Mouse (Mus musculus) CH12F3 (cell line): Measurements from ENCODE around the gene Ttc27.

Experiments
- in situ Hi-C: fragments of 300-500 bp; cut with MboI; formaldehyde crosslinking; loops from 2 replicates; pipeline ENCODE4 v1.14.3; 2020; ENCODE audit warnings: low sequenced_read_pairs

Ttc27 gene

GRCm38 (mm10) chr17:74752906-74753627, 35.5 kb downstream of the Ttc27 start:
- in situ Hi-C loops: no loop called here

DNA sequence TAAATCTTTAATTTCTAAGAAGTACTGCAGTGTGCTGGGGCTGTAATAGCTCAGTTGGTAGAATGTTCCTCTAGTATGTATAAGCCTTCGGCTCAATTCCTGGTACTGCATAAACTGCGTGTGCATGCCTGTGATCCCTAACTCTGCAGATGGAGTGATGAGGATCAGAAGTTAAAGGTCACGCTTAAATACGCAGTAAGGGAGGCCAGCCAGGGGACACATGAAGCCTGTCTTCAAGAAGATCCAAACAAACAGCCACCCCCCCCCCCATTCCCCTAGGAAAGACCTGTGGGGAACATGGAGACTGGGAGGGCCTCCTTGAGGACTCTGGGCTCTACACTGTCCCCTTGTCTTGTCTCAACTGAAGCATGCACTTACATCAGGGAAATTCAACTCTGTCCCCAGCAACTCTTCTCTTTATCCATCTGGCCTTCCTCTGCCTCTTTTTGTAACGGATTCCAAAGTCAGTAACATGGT, 36.1 kb downstream of the Ttc27 start:
- in situ Hi-C loops: no loop called here

- in situ Hi-C loops: no loop called here
These were observed 37.0 kb downstream of the Ttc27 start for GRCm38 (mm10) chr17:74754369-74755118.

DNA sequence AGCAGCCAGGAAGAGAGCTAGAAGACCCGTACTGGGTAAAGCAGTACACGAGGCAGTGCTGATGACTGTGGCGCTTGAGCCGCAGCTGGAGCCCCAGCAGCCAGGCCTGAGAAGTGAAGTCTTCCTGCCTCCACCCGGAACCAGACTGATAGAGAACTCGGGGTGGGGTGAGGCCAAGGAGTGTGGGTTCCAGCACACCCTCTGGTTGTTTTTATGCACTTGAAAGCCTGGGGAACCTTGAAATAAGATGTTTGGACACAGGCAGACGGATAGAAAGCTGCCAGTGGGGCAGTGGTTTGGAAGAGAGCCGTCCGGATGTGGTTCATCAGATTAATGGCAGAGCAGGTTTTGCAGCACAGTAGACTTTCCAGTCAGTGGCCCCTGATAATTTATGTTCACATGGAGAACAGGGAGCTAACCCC, 51.9 kb downstream of the Ttc27 start:
- in situ Hi-C loops: no loop called here

DNA sequence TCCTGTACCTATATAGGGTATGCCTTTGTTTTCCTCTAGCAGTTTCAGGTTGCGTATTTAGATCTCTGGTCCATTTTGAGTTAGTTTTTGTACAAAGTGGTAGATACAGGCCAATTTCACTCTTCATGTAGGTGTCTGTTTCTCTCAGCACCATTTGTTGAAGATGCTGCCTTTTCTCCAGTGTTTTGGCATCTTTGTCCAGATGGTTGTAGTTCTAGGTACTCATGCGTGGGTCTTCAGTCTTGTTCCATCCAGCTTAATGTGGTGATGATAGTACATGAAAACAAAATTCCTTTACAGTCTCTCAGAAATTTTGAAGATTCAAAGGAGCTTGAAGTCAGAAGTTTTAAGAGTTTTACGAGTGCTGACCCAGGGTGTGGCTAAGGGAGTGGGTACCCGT, 54.8 kb downstream of the Ttc27 start:
- in situ Hi-C loops: no loop called here

DNA sequence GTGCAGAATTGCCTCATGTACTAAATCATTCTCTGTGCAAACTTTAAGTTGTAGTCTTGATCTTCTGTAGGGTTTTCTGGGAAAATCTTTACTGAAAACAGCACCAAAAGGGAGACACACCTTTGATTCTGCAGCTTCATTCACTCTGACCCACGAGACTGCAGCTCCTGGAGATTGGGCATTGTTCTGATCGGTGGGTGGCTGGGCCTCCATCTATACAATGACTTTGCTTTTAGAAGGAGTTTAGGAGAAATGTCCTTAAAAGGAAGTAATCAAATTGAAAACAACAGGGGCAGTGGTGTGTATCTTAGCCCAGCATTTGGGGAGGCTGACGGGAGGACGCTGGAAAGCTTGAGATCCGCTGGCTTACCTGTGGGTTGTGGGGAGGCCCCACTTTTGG, 56.0 kb downstream of the Ttc27 start:
- in situ Hi-C loops: no loop called here

GRCm38 (mm10) chr17:74780133-74780532, 62.6 kb downstream of the Ttc27 start:
- in situ Hi-C loops: no loop called here

GRCm38 (mm10) chr17:74780627-74781026, 63.1 kb downstream of the Ttc27 start:
- in situ Hi-C loops: no loop called here

DNA sequence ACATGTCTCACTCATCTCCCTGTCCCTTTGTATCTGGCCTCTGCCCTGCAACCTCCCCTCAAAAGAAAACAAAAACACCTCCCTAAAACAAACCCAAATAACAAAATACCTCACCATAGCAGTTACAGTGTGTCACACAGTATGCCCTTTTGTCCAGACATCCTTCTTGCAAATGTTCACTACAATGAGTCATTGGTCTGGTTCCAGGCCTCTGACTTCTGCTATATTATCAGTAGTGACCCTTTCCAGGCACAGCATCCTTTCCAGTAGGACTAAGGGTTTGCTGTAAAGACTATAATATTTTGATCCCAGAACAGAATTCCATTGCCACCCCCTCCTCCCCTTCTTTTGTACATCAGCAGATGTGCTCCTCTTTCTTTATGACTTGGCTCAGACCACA, 64.4 kb downstream of the Ttc27 start:
- in situ Hi-C loops: no loop called here

- in situ Hi-C loops: no loop called here
These were observed 68.1 kb downstream of the Ttc27 start for GRCm38 (mm10) chr17:74785586-74785985.

- in situ Hi-C loops: no loop called here
These were observed 68.7 kb downstream of the Ttc27 start for GRCm38 (mm10) chr17:74786198-74786734.

- in situ Hi-C loops: no loop called here
These were observed 78.6 kb downstream of the Ttc27 start for GRCm38 (mm10) chr17:74796023-74796699.

- in situ Hi-C loops: loop anchor here (25.0 kb wide), 1 partner anchor 737 kb away; no protein-coding TSS in a partner anchor
These were observed 82.3 kb downstream of the Ttc27 start for GRCm38 (mm10) chr17:74799865-74800264.

DNA sequence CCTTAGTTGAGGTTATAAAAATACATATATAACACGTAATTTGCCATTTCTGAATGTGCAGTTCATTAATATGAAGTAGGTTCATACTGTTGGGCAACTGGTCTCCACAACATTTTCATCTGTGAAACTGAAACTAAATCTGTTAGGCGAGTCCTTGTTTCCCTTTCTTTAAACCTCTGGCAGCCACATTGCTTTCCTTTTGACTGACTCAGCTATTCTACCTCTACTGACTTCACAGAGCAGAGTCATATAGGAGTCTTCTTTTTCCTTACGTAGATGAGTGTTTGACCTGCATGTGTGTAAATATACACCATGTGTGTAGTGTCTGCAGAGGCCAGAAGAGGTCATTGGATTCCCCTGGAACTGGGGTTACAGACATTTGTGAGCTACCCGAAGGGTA, 85.2 kb downstream of the Ttc27 start:
- in situ Hi-C loops: loop anchor here (25.0 kb wide), 1 partner anchor 735 kb away; no protein-coding TSS in a partner anchor

DNA sequence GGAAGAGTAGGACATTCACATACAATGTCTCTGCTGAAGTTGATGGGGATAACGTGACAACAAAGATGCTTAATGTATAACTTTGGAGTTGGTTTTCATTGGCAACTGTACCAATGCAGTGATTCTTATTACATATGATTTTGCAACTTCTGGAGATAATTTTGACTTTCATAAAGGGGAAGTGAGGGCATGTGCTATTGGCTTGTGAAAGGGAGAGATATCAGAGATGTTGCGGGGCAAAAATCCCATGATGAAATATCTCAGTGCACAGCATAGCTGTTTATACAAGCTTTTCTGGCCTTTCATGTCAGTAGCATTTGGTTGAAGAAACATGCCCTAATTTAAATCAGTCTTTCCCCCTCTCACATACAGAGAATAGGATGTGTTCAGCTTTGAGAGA, 86.3 kb downstream of the Ttc27 start:
- in situ Hi-C loops: loop anchor here (25.0 kb wide), 1 partner anchor 733 kb away; no protein-coding TSS in a partner anchor

DNA sequence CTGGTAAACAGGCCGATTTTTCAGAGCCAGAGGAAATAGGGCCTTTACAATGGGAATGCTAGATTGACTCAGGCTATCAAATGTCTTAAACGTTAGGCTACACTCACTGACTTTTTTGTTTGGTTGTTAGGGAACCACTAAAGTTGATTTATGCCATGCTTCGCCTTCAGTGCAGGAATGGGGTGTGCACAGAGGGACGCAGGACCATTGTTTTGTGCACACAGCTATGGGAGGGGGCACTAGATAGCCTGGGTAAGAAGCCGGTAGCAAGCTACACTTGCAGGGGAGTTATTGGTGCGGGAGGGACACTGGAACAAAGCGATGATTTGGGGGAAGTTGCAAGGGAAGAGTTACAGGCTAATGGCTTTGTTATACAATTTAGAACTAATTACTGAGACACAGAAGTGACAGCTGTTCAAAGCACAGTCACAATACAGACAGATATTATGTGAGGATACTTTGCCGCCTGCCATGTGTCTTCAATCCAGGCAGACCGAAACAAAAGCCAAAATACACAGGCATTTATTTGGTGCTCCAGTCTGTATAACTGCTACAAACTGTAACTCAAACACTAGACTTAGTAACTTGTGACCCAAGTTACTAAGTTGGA, 86.9 kb downstream of the Ttc27 start:
- in situ Hi-C loops: loop anchor here (25.0 kb wide), 1 partner anchor 733 kb away; no protein-coding TSS in a partner anchor

DNA sequence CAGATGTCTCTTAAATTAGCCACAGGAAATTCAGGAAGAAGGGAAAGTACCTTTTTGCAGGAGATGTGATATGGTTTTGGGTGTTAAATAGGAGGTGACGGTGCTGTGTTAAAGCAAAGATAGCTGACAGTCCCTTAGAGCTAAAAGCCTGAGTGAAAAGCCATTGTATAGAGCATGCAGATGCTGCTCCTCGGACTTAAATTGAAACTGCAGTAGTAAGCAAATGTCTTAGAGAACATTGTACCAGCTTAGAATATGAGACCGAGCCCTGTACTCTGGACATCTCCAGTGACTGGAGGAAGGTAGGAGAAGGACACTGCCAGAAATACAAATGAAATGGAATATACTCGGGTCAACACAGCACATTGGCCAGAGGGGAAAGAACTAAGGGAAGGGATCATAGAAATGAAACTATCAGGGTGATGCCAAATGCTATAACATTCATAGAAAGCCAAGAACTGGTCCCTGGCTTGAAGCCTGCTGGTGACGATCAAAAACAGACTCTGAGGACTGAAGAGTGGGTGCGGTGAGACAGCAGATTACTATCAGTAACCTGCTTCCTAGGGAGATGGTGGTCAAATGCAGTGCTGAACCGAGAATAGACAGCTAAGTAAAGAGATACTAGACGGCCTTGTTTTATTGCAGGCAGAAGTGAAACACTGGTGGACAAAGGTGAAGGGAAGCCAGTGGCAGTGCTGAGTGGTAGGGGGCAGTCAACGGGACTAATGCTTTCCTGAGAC, 90.1 kb downstream of the Ttc27 start:
- in situ Hi-C loops: loop anchor here (25.0 kb wide), 1 partner anchor 730 kb away; no protein-coding TSS in a partner anchor

DNA sequence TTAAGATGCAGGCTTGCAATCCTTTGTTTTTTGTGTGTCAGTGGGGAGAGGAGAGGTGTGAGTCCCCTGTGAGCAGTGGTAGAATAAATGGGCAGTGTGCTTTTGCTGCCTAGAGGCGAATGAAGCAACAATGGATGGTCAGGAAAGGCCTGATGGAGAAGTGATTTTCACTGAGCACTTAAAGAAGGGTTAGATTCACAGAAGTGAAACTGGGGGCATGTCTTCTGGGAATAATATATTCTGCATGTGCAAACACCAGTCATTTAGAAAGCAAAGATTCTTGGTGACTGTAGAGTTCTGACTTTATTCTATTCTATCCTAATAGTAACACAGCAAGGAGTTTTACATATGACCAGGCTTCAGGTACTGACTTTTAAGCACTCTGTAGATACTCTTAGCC, 90.8 kb downstream of the Ttc27 start:
- in situ Hi-C loops: loop anchor here (25.0 kb wide), 1 partner anchor 729 kb away; no protein-coding TSS in a partner anchor

- in situ Hi-C loops: loop anchor here (25.0 kb wide), 1 partner anchor 728 kb away; no protein-coding TSS in a partner anchor
These were observed 91.4 kb downstream of the Ttc27 start for GRCm38 (mm10) chr17:74808901-74809300.
